Mouse (Mus musculus): ENCODE measurements around the gene Rfc1. TPM values are rescaled to one million over a fixed set of nuclear protein-coding genes. Genes with fewer than 3 reads are reported as not detected.

The Rfc1 gene
- polyA plus RNA-seq (2012; rRNA removed): 13.2 and 14.4 TPM in 2 replicates

DNA sequence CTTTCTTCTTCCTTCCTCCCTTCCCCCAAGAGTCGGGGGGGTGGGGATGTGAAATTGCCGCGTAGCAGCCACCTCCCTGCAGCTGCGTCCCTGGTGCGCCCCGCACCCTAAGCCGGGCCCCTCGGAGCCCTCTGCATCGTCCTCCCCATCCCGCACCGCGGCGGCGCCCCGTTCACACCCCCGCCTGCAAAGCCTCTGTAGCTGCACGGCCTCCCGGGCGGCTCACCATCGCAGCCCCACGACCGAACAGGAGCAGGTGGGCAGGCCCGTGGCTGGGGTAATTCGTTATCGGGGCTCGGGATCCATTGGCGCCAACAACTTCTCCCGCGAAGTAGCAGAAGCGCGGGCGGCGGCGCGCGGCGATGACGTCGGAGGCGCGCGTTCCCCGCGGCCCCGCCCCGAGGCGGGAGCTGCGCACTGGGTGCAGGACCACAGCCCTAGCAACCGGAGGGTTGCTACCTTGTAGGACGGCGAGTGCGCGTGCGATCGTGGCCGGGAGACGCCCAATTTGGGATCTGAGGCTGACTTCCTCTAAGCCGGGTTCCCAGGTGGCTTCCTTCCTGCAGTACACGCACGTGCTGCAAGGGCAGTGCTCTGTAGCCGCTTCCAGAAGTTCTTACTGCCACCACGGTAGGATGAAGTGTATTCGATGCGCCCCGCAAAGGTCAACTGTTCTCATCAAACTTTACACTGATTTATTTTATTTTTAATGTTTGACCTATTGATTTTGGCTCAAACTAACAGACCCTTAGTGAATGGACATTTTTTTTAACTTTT, at the start of gene Rfc1:
TSS of gene Rfc1 (minus strand) at position 373 of the 777 bp plus-strand sequence.

DNA sequence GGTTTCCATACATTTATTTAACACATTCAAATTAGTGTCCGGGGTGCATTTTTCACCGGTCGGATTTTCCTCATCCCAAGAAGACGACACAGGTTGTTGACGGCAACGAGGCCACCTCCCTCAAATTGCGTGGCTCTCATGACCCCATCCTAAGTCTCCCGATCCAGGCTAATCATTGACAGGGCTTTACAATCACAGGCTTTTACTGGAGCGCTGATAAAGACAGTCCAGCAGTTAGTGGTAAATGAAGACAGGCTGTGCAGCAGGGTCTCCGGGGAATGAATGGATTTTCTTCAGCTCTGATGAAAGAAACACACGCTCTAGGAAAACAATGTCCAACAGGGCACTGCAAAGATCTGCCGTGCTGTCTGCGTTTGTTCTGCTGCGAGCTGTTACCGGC, 12.7 kb upstream of the Rfc1 start, which contains the start of gene Klb:
TSS of gene Klb (plus strand) at position 147 of the 400 bp plus-strand sequence.

Other genes with a start within 250 kb of the Rfc1 start
- gene Tmem156, start 243.5 kb downstream of the Rfc1 start, polyA plus RNA-seq (2012; rRNA removed): 0.14 TPM in 1 of 2 replicates, not detected in the other
- 36.0 and 38.3 TPM in 2 replicates for gene Klhl5, start 228.1 kb downstream of the Rfc1 start, polyA plus RNA-seq (2012; rRNA removed)
- gene Wdr19, start 136.0 kb downstream of the Rfc1 start, polyA plus RNA-seq (2012; rRNA removed): 4.6 and 6.1 TPM in 2 replicates
- gene Klb, start 12.6 kb upstream of the Rfc1 start, polyA plus RNA-seq (2012; rRNA removed): 2.1 and 2.2 TPM in 2 replicates
- gene Rpl9, start 55.8 kb upstream of the Rfc1 start, polyA plus RNA-seq (2012; rRNA removed): 133 and 196 TPM in 2 replicates
- 8.3 and 10.8 TPM in 2 replicates for gene Lias, start 55.8 kb upstream of the Rfc1 start, polyA plus RNA-seq (2012; rRNA removed)
- 10.0 and 12.3 TPM in 2 replicates for gene Ugdh, start 100.3 kb upstream of the Rfc1 start, polyA plus RNA-seq (2012; rRNA removed)
- gene Gm43552, start 157.2 kb upstream of the Rfc1 start, polyA plus RNA-seq (2012; rRNA removed): not detected in 2 replicates
- 155 and 181 TPM in 2 replicates for gene Smim14, start 201.5 kb upstream of the Rfc1 start, polyA plus RNA-seq (2012; rRNA removed)
- 16.1 and 16.6 TPM in 2 replicates for gene Ube2k, start 201.6 kb upstream of the Rfc1 start, polyA plus RNA-seq (2012; rRNA removed)

Data from ovary, adult 2 months (tissue).